8 mouse cellular contexts compared by ENCODE assay signal in the genomic region with DNA sequence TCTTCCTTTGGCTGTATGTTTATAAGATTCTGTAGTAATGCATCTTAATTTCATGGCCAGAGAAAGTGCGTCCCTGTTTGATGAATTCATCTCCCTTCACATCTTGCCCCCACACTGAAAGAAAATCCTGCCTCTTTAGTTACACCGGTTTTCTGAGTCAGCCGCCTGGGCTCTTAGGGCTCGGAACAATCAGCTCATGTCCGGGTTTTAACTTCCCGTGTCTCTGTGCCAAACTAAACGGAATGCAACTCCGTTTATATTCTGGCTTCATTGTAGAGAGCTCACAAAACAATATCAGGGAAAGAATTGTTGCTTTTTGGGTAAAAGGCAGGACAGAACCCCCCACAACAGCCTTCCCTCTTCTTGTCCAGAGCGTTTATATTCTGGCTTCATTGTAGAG.
"Had no signal": no experiment of that assay in that cellular context is flagged by ENCODE, and none has a peak within 500 bp of the region (broad histone marks: within the 10 kb centered on the region; RNA-seq: fewer than 3 reads in every experiment).

No protein-coding gene starts in this region.

- H3K27ac ChIP-seq: left cerebral cortex, adult 2 months; limb, embryonic 15.5 days; liver, embryonic 12.5 days; midbrain, embryonic 15.5 days; neural tube, embryonic 12.5 days; stomach, postnatal 0 days had no signal

- H3K4me2 ChIP-seq: limb, embryonic 15.5 days; liver, embryonic 12.5 days; midbrain, embryonic 11.5 days; midbrain, embryonic 15.5 days; neural tube, embryonic 12.5 days had no signal

- H3K9me3 ChIP-seq: limb, embryonic 15.5 days; liver, embryonic 12.5 days; megakaryocyte, embryonic 14.5 days; midbrain, embryonic 15.5 days; neural tube, embryonic 12.5 days had no signal

- ATAC-seq: liver, embryonic 12.5 days; midbrain, embryonic 15.5 days had no signal

- H3K4me3 ChIP-seq: left cerebral cortex, adult 2 months; limb, embryonic 15.5 days; liver, embryonic 12.5 days; megakaryocyte, embryonic 14.5 days; midbrain, embryonic 15.5 days; neural tube, embryonic 12.5 days had no signal

- H3K27me3 ChIP-seq: limb, embryonic 15.5 days; liver, embryonic 12.5 days; midbrain, embryonic 15.5 days; neural tube, embryonic 12.5 days had no signal

- H3K9ac ChIP-seq: limb, embryonic 15.5 days; liver, embryonic 12.5 days; midbrain, embryonic 15.5 days; neural tube, embryonic 12.5 days had no signal

- H3K36me3 ChIP-seq: liver, embryonic 12.5 days had no signal

- H3K4me1 ChIP-seq: neural tube, embryonic 12.5 days had no signal
